Mouse (Mus musculus): Measurements from ENCODE around the gene Hydin. TPM values are rescaled to one million over a fixed set of nuclear protein-coding genes. Genes with fewer than 3 reads are reported as not detected.
"Not testable (repeated sequence)": the region's sequence is repeated elsewhere in the genome, so short reads cannot be mapped to it uniquely, and the experiment has no call there.

Gene Hydin
- total RNA-seq, 1 experiment from 2014 or later = not detected

GRCm38 (mm10) chr8:110323981-110324574 is 57.3 kb downstream of the Hydin start:
- no peak for ATAC-seq (replicated peaks; ENCODE audit: insufficient number of reproducible peaks, low FRiP score, low TSS enrichment, poor library complexity, severe bottlenecking)

GRCm38 (mm10) chr8:110327120-110327519 is 60.3 kb downstream of the Hydin start:
- ATAC-seq (replicated peaks; ENCODE audit: insufficient number of reproducible peaks, low FRiP score, low TSS enrichment, poor library complexity, severe bottlenecking) = not testable (repeated sequence)

DNA sequence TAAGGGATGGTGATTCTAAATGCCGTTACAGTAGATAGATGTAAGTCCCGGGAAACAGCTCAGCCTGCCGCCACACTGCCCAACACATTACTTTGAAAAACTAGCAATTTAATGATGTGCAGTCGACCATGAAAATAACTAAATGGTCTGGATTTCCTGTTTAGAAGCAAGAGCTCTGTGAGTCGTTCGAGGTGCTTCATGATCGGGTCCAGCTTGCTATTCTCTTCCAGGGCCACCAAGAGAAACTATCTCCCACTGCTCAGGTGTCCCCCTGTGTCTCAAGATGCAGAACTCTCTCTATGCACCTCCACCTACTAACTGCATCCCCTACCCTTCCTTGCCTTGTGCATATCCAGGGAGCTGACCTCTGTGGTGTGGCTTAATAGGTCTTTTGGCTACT is 66.6 kb downstream of the Hydin start:
- no peak for ATAC-seq (replicated peaks; ENCODE audit: insufficient number of reproducible peaks, low FRiP score, low TSS enrichment, poor library complexity, severe bottlenecking)

DNA sequence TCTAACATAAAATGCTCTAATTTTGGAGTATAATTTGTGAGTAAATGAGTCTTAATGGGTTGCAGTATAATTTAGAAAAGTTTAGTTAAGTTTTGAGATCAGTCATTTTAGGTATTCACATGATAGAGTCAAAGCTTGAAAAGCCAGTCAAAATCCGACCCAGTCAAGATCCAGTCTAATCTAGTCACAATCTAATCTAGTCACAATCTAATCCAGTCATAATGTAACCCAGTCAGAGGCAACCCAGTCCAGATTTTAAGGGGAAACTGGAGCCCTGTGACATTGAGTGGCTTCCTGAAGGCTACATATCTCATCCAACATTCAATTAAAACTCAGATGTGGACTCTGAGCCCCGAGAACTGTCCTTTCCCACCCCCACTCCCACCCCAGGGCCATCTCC is 72.7 kb downstream of the Hydin start:
- ATAC-seq (replicated peaks; ENCODE audit: insufficient number of reproducible peaks, low FRiP score, low TSS enrichment, poor library complexity, severe bottlenecking) = no peak

- ATAC-seq (replicated peaks; ENCODE audit: insufficient number of reproducible peaks, low FRiP score, low TSS enrichment, poor library complexity, severe bottlenecking) = no peak
Observed at GRCm38 (mm10) chr8:110340090-110340703, 73.4 kb downstream of the Hydin start.

- ATAC-seq (replicated peaks; ENCODE audit: insufficient number of reproducible peaks, low FRiP score, low TSS enrichment, poor library complexity, severe bottlenecking) = no peak
Observed at GRCm38 (mm10) chr8:110345697-110346394, 79.1 kb downstream of the Hydin start.

DNA sequence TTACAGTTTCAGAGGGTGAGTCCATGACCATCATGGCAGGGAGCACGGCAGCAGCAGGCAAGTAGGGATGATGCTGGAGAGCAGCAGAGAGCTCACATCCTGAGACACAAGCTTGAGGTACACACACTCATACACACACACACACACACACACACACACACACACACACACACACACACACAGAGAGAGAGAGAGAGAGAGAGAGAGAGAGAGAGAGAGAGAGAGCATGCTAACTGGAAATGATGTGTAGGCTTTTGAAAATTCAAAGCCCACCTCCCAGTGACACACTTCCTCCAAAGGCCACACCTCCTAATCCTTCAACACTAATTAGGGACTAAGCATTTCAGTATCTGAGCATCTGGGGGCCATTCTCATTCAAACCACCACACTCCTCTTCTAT is 80.1 kb downstream of the Hydin start:
- ATAC-seq (replicated peaks; ENCODE audit: insufficient number of reproducible peaks, low FRiP score, low TSS enrichment, poor library complexity, severe bottlenecking) = no peak

- ATAC-seq (replicated peaks; ENCODE audit: insufficient number of reproducible peaks, low FRiP score, low TSS enrichment, poor library complexity, severe bottlenecking) = no peak
Observed at GRCm38 (mm10) chr8:110350725-110351124, 83.9 kb downstream of the Hydin start.

DNA sequence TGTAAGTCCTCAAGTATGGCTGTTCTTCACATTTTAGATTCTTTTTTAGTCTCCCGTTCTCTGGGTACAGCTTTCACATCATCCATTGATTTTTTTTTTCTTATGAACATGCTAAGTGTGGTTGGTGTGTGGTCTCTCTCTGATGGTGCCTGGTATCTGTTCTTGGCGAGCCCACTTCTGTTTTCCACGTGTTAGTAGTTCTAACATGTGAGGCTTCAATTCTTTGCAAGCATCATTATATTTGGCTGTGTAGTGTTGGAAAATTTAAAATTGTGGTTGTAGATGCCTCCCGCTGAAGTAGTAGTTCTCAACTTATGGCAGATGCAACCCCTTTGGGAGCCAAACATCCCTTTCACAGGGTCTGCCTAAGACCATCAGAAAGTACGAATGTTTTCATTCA is 85.1 kb downstream of the Hydin start:
- no peak for ATAC-seq (replicated peaks; ENCODE audit: insufficient number of reproducible peaks, low FRiP score, low TSS enrichment, poor library complexity, severe bottlenecking)

- no peak for ATAC-seq (replicated peaks; ENCODE audit: insufficient number of reproducible peaks, low FRiP score, low TSS enrichment, poor library complexity, severe bottlenecking)
Observed at GRCm38 (mm10) chr8:110362975-110363374, 96.2 kb downstream of the Hydin start.

DNA sequence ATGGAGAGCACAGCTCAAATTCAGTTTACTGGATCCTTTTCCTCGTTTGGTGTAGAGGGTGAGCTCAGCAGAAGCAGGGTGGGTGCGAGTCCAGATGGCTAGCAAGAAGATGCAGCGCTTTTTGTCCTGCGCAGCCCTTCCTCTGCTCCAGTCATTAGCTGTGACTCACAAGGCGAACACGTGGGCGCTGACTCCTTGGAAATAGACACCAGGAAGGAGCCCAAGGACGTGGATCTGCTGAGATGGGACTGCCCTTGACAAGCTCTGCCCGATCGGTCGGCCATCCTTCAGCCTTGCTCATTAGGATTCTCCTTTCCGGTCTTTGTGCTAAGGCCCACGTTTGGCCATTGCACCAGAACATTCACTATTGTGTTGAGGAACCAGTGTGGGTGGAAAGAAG is 106.1 kb downstream of the Hydin start:
- ATAC-seq (replicated peaks; ENCODE audit: insufficient number of reproducible peaks, low FRiP score, low TSS enrichment, poor library complexity, severe bottlenecking) = no peak

DNA sequence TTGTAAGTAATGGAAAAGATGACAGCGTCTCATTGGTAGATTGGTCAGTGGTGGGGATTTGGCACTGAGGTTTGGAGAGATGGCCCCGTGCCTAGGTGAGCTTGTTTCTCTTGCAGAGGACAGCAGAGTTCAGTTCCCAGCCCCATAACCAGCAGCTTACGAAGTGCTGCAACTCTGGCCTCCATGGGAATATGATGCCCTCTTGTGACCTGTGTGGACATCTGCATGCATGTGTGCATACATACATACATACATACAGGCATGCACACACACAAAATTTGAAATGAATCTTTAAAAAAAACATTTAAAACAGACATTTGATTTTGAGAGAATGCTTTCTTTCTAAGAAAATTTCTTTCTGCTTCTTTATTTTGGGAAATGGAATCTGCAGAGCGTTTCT is 106.9 kb downstream of the Hydin start:
- ATAC-seq (replicated peaks; ENCODE audit: insufficient number of reproducible peaks, low FRiP score, low TSS enrichment, poor library complexity, severe bottlenecking) = no peak

GRCm38 (mm10) chr8:110382751-110383150 is 116.0 kb downstream of the Hydin start:
- no peak for ATAC-seq (replicated peaks; ENCODE audit: insufficient number of reproducible peaks, low FRiP score, low TSS enrichment, poor library complexity, severe bottlenecking)

GRCm38 (mm10) chr8:110384632-110385031 is 117.9 kb downstream of the Hydin start:
- not testable (repeated sequence) for ATAC-seq (replicated peaks; ENCODE audit: insufficient number of reproducible peaks, low FRiP score, low TSS enrichment, poor library complexity, severe bottlenecking)

DNA sequence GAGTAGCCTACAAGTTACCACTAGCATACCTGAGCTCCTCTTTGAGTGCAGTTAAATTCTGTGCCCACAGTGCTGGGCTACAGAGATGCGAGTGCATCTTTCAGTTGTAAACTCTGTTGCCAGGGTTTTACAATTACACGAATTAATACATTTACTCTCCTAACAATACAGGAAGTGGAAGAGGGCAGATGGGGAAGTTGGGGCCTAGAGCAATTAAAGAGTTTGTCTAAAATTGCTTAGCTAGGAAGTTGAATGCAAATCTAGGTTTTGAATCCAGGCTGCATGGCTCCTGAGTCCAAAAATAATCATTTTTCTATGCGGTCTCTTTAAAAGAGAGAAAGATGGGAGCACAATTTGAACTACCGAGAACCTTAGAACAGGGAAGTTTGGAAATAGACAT is 128.9 kb downstream of the Hydin start:
- no peak for ATAC-seq (replicated peaks; ENCODE audit: insufficient number of reproducible peaks, low FRiP score, low TSS enrichment, poor library complexity, severe bottlenecking)

GRCm38 (mm10) chr8:110400536-110400935 is 133.8 kb downstream of the Hydin start:
- no peak for ATAC-seq (replicated peaks; ENCODE audit: insufficient number of reproducible peaks, low FRiP score, low TSS enrichment, poor library complexity, severe bottlenecking)

DNA sequence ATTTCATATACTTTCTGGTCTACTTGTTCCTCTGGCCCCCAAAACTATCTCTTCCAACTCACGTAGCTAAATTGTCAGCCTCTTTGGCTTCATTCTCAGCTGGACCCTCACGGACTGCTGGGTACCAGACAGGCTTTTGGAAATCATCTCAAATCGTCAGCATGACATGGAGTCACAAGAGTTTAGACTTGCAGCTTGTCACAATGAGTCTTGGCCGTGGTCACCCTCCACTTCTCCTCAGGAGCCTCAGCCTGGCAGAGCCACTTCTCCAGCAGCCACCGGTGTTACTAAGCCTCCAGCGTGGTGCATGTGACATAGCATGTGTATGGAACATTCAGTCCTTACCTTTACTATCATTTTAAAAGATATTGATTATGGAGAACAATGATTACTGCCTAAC is 135.5 kb downstream of the Hydin start:
- ATAC-seq (replicated peaks; ENCODE audit: insufficient number of reproducible peaks, low FRiP score, low TSS enrichment, poor library complexity, severe bottlenecking) = no peak

DNA sequence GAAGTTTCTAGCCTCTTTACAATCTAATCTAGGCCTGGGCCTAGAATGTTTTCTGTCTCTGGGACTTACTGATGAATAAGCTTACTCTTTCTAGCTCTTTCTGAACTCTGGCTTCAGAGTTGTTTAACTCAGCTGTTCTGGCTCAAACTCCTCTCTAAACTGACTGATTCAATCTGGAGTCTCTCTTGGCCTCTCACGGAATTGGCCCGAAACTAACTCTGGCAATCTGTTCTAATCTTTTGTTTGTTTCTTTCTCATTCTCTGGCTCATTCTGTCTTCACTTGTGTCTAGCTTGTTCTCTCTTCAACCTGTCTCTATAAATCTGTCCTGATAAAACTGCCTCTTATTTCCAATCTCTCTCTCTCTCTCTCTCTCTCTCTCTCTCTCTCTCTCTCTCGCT is 137.7 kb downstream of the Hydin start:
- ATAC-seq (replicated peaks; ENCODE audit: insufficient number of reproducible peaks, low FRiP score, low TSS enrichment, poor library complexity, severe bottlenecking) = no peak

- ATAC-seq (replicated peaks; ENCODE audit: insufficient number of reproducible peaks, low FRiP score, low TSS enrichment, poor library complexity, severe bottlenecking) = no peak
Observed at GRCm38 (mm10) chr8:110415121-110415520, 148.3 kb downstream of the Hydin start.

DNA sequence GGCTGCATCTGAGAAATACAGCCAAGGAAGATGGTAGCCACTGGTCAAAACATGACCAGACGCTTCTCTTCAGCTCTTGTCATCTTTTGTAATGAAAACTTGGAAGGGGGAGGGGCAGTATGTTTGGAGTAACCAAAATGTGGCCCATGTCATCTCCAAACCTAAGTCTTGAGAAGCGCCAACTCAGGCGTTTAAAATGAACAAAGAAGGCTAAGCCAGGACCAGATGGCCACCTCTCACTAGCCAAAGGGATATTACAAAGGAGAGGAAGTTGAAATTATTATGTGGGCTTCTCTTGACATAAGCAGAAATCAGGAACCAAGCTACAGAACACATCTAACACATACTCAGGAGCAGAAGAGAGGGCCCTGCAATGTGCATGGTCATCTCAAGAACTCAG is 150.2 kb downstream of the Hydin start:
- ATAC-seq (replicated peaks; ENCODE audit: insufficient number of reproducible peaks, low FRiP score, low TSS enrichment, poor library complexity, severe bottlenecking) = no peak
